Mouse (Mus musculus): ENCODE data around the gene Nav2. TPM values are rescaled to one million over a fixed set of nuclear protein-coding genes. Genes with fewer than 3 reads are reported as not detected.
A peak's percentile ranks its signal among the peaks of the same experiment; 100 is the strongest.

The Nav2 gene
- polyA plus RNA-seq, 1 experiment from 2014 or later: 2.2 TPM

DNA sequence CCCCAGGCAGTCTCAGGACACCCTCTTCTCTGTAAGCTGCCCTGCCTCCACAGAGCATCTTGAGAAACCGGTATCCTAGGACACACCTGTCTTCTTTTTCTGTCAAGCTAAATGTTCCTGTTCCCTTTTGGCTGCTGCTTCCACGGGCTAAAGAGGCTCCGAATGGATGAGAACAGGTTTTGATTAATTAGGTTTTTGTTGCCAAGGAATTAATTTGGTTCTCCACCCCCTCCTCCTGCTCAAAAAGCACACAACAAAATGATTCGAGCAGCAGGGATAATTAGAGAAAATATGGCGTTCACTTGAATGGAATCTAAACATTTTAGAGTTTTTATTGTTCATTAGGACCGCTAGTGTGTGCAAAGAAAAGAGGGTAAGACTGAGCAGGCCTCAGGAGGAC is 1.8 kb downstream of the Nav2 start:
- Histone ChIP-seq H3K36me3 (replicated peaks) (no peaks in the 10 kb centered on the region), H3K4me2 (no peak overlapping the region), H3K27ac (replicated peaks) (no peak overlapping the region), H3K9me3 (replicated peaks) (no peaks in the 10 kb centered on the region), H3K4me1 (replicated peaks) (peaks cover 9% of the 10 kb centered on the region), H3K9ac (no peak overlapping the region), H3K27me3 (no peaks in the 10 kb centered on the region), H3K4me3 (replicated peaks) (no peak overlapping the region)
- ATAC-seq (ENCODE audit: insufficient read depth): no peak
- 67% methylated on average over 6 of the region's 6 CpGs for WGBS (ENCODE audit: insufficient replicate concordance)

GRCm38 (mm10) chr7:48911146-48911545 is 2.6 kb downstream of the Nav2 start:
- H3K4me2 ChIP-seq: no peak overlapping the region
- ATAC-seq (ENCODE audit: insufficient read depth): no peak
- no peak overlapping the region for H3K9ac ChIP-seq
- no peaks in the 10 kb centered on the region for H3K27me3 ChIP-seq
- H3K9me3 ChIP-seq (replicated peaks): no peaks in the 10 kb centered on the region
- no peak overlapping the region for H3K27ac ChIP-seq (replicated peaks)
- H3K4me1 ChIP-seq (replicated peaks): peaks cover 9% of the 10 kb centered on the region
- H3K36me3 ChIP-seq (replicated peaks): no peaks in the 10 kb centered on the region
- H3K4me3 ChIP-seq (replicated peaks): no peak overlapping the region

DNA sequence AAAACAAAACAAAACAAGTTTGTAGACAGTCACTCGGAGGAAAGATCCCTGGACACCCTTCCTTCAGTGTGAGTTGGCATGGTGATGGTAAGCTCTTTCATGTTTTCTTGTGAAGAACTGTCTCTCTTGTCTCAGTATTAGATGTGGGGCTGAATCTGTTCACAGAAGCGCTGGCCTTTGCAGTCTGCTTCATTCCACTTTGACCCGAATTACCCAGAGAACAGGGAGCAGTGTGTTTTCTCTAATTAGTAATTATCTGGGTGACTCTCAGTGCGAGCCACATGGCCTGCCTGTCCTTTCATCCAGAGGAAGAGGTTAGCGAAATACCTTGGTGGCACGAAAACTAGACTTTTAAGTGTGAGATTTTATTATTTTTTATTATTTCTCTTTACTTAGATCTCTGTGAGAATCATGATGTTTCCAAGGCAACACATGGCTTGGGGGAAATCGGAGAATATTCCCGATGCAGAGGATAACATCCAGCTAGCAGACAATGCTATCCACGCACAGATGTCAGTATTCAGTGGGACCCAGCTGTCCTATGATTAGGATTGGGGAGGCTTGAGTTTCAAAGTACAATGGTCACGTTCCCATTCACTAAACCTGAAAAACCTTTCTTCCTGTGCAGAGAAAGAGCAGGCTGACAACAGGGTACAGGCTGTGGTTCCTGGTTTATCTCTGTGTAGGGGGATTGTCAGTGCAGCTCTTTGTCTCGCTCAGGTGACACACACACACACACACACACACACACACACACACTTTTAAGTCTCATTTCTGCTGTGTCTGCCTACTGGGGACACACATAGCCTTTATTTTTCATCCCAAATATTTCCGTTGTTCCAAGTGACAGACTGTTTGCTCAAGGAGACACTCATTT is 6.4 kb downstream of the Nav2 start:
- no peaks in the 10 kb centered on the region for H3K36me3 ChIP-seq (replicated peaks)
- 61% methylated on average over 12 of the region's 12 CpGs for WGBS (ENCODE audit: insufficient replicate concordance)
- no peak overlapping the region for H3K4me3 ChIP-seq (replicated peaks)
- no peaks in the 10 kb centered on the region for H3K4me1 ChIP-seq (replicated peaks)
- ATAC-seq (ENCODE audit: insufficient read depth): no peak
- 0 out of 2 replicates have a peak, but pooled peaks cover 5% of the 10 kb centered on the region for H3K27me3 ChIP-seq
- H3K9ac ChIP-seq: no peak overlapping the region
- H3K4me2 ChIP-seq: no peak overlapping the region
- H3K27ac ChIP-seq (replicated peaks): no peak overlapping the region
- H3K9me3 ChIP-seq (replicated peaks): no peaks in the 10 kb centered on the region

DNA sequence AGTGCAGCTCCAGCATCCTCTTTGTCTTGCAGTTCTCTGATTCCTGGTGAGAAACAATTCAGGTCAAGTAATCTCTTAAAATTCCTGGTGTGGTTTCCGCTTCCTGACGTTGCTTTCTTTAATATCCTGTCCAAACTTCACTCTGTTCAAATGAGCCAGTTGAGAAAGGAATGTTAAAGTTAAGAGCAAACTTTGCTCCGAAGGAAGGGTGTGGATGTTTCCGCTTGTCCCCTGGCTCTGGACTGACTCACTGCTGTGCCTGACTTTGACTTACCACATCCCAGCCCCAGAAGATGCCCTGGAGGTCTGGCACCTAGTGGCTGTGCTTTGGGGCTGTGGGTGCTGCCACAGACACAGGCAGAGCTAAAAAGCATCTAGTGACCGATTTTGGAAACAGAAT is 8.9 kb downstream of the Nav2 start:
- Histone ChIP-seq H3K4me2 (no peak overlapping the region), H3K9ac (no peak overlapping the region), H3K36me3 (replicated peaks) (no peaks in the 10 kb centered on the region), H3K27ac (replicated peaks) (no peak overlapping the region), H3K4me3 (replicated peaks) (no peak overlapping the region), H3K4me1 (replicated peaks) (no peaks in the 10 kb centered on the region), H3K9me3 (replicated peaks) (no peaks in the 10 kb centered on the region), H3K27me3 (0 out of 2 replicates have a peak, but pooled peaks cover 5% of the 10 kb centered on the region)
- 35% methylated on average over 5 of the region's 5 CpGs for WGBS (ENCODE audit: insufficient replicate concordance)
- ATAC-seq (ENCODE audit: insufficient read depth): no peak

DNA sequence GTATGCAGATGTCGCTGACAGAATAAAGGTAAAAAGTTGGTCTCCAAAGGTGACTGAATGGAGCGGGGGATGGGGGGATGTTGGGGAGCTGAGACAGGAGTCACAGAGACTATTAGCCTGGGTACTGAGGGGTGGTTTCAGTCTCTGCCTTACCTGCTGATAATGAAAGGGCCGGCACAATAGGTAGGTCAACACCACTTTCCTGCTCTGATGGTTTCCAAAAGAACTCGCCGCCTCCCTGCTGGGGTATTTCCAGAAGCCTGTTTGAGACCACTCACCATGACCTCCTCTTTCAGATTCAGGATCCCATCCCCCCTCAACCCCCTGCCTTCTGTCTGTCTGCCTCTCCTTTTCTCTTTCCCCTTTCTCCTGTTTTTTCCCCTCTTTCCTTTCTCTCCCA is 9.5 kb downstream of the Nav2 start:
- 0 out of 2 replicates have a peak, but pooled peaks cover 5% of the 10 kb centered on the region for H3K27me3 ChIP-seq
- H3K9ac ChIP-seq: no peak overlapping the region
- H3K27ac ChIP-seq (replicated peaks): no peak overlapping the region
- H3K4me3 ChIP-seq (replicated peaks): no peak overlapping the region
- 57% methylated on average over 5 of the region's 5 CpGs for WGBS (ENCODE audit: insufficient replicate concordance)
- no peak for ATAC-seq (ENCODE audit: insufficient read depth)
- no peaks in the 10 kb centered on the region for H3K9me3 ChIP-seq (replicated peaks)
- no peaks in the 10 kb centered on the region for H3K36me3 ChIP-seq (replicated peaks)
- H3K4me2 ChIP-seq: no peak overlapping the region
- no peaks in the 10 kb centered on the region for H3K4me1 ChIP-seq (replicated peaks)

GRCm38 (mm10) chr7:48918389-48918788 is 9.9 kb downstream of the Nav2 start:
- no peak for ATAC-seq (ENCODE audit: insufficient read depth)
- Histone ChIP-seq H3K4me1 (replicated peaks) (no peaks in the 10 kb centered on the region), H3K27ac (replicated peaks) (no peak overlapping the region), H3K36me3 (replicated peaks) (no peaks in the 10 kb centered on the region), H3K9me3 (replicated peaks) (no peaks in the 10 kb centered on the region), H3K4me3 (replicated peaks) (no peak overlapping the region), H3K9ac (no peak overlapping the region), H3K4me2 (no peak overlapping the region), H3K27me3 (0 out of 2 replicates have a peak, but pooled peaks cover 5% of the 10 kb centered on the region)
- WGBS (ENCODE audit: insufficient replicate concordance): 63% methylated on average over 11 of the region's 11 CpGs

DNA sequence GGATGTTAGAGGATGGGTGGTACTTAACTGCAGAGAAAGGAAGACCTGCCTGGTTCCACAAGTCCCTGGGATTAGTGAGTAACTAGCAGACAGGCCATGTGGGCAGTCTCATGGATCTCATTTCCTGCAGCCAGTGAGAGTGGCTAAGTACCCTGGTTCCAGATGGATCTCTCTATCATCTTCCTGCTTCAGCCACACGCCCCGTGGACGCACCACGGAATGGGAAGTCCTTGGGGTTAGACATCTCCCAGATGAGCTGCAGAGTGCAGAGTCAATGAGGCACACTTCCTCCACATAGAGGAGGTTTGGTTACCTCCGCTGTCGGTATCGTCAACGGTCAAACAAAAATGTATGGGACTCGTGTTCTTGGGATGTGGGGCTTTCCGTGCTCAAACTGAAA is 15.1 kb downstream of the Nav2 start:
- ATAC-seq (ENCODE audit: insufficient read depth): no peak
- H3K27me3 ChIP-seq: no peaks in the 10 kb centered on the region
- H3K9ac ChIP-seq: no peak overlapping the region
- H3K4me1 ChIP-seq (replicated peaks): no peaks in the 10 kb centered on the region
- no peaks in the 10 kb centered on the region for H3K36me3 ChIP-seq (replicated peaks)
- 15% methylated on average over 10 of the region's 10 CpGs for WGBS (ENCODE audit: insufficient replicate concordance)
- no peak overlapping the region for H3K4me2 ChIP-seq
- no peak overlapping the region for H3K27ac ChIP-seq (replicated peaks)
- H3K4me3 ChIP-seq (replicated peaks): no peak overlapping the region
- no peaks in the 10 kb centered on the region for H3K9me3 ChIP-seq (replicated peaks)

DNA sequence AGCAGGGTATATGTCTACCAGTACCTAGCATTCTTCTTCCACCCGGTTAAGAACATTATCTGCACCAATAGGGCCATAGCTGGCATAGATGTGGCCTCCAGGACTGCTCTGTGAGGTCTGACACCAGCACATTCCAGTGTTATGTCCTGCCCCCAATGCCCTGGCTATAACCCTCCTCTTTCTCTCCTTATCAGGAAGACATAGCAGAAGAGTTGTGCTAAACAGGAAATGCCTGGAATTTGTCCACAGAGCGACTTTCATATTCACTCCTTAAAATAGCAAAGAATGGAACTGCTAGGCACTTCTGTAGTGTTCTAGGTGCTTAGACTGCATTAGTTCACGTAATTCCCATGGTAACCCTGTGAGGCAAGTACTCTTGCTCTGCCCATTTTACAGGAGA is 16.7 kb downstream of the Nav2 start:
- WGBS (ENCODE audit: insufficient replicate concordance): 39% methylated on average over 3 of the region's 3 CpGs
- ATAC-seq (ENCODE audit: insufficient read depth): peak; percentile 56; the same call in 1 of the 2 replicates
- no peak overlapping the region for H3K27ac ChIP-seq (replicated peaks)

GRCm38 (mm10) chr7:48928364-48928763 is 19.8 kb downstream of the Nav2 start:
- no peak overlapping the region for H3K4me2 ChIP-seq
- no peak overlapping the region for H3K9ac ChIP-seq
- no peaks in the 10 kb centered on the region for H3K36me3 ChIP-seq (replicated peaks)
- no peaks in the 10 kb centered on the region for H3K9me3 ChIP-seq (replicated peaks)
- no peaks in the 10 kb centered on the region for H3K27me3 ChIP-seq
- WGBS (ENCODE audit: insufficient replicate concordance): 2% methylated on average over 3 of the region's 3 CpGs
- no peaks in the 10 kb centered on the region for H3K4me1 ChIP-seq (replicated peaks)
- H3K27ac ChIP-seq (replicated peaks): no peak overlapping the region
- H3K4me3 ChIP-seq (replicated peaks): no peak overlapping the region
- no peak for ATAC-seq (ENCODE audit: insufficient read depth)

More for the DNA sequence above, 16.7 kb downstream of the Nav2 start:
- Histone ChIP-seq H3K9ac (no peak overlapping the region), H3K4me2 (no peak overlapping the region), H3K9me3 (replicated peaks) (no peaks in the 10 kb centered on the region), H3K4me3 (replicated peaks) (no peak overlapping the region), H3K36me3 (replicated peaks) (no peaks in the 10 kb centered on the region), H3K27me3 (no peaks in the 10 kb centered on the region), H3K4me1 (replicated peaks) (no peaks in the 10 kb centered on the region)

- Histone ChIP-seq H3K9ac (no peak overlapping the region), H3K9me3 (replicated peaks) (no peaks in the 10 kb centered on the region), H3K4me2 (no peak overlapping the region), H3K4me3 (replicated peaks) (no peak overlapping the region), H3K27ac (replicated peaks) (no peak overlapping the region), H3K4me1 (replicated peaks) (no peaks in the 10 kb centered on the region), H3K36me3 (replicated peaks) (no peaks in the 10 kb centered on the region), H3K27me3 (no peaks in the 10 kb centered on the region; the same call in 1 of the 2 replicates)
- whole genome bisulfite sequencing (ENCODE audit: insufficient replicate concordance): 54% methylated on average over 5 of the region's 5 CpGs
- ATAC-seq (ENCODE audit: insufficient read depth): no peak
Observed at GRCm38 (mm10) chr7:48930399-48930798, 21.9 kb downstream of the Nav2 start.

- no peak for ATAC-seq (ENCODE audit: insufficient read depth)
- H3K9ac ChIP-seq: no peak overlapping the region
- 67% methylated on average over 2 of the region's 2 CpGs for WGBS (ENCODE audit: insufficient replicate concordance)
- no peaks in the 10 kb centered on the region for H3K36me3 ChIP-seq (replicated peaks)
- no peaks in the 10 kb centered on the region; the same call in 1 of the 2 replicates for H3K27me3 ChIP-seq
- no peak overlapping the region for H3K27ac ChIP-seq (replicated peaks)
- no peaks in the 10 kb centered on the region for H3K4me1 ChIP-seq (replicated peaks)
- no peaks in the 10 kb centered on the region for H3K9me3 ChIP-seq (replicated peaks)
- no peak overlapping the region for H3K4me3 ChIP-seq (replicated peaks)
- no peak overlapping the region for H3K4me2 ChIP-seq
Observed at GRCm38 (mm10) chr7:48932138-48932537, 23.6 kb downstream of the Nav2 start.

DNA sequence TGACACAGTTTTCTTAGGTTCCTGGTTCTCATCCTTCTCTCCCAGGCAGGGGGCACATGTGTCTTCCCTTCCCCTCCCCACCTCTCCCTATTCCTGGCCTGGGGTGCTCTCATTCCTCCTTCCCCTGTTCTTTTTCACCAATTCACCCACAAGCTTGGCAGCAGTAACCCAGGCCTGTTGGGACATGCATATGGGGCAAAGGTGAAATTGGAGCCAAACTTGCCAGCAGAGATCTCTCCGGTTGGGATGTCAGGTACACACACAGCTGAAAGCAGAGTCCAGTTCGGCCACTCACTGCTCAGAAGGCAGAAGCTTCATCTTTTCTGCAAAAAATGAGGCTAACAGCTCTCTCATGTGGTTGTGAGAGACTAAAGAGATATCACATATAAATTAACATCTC is 26.3 kb downstream of the Nav2 start:
- Histone ChIP-seq H3K27ac (replicated peaks) (no peak overlapping the region), H3K9ac (no peak overlapping the region), H3K27me3 (no peaks in the 10 kb centered on the region; the same call in 1 of the 2 replicates), H3K36me3 (replicated peaks) (no peaks in the 10 kb centered on the region), H3K4me2 (no peak overlapping the region), H3K4me3 (replicated peaks) (no peak overlapping the region), H3K9me3 (replicated peaks) (no peaks in the 10 kb centered on the region), H3K4me1 (replicated peaks) (no peaks in the 10 kb centered on the region)
- no peak for ATAC-seq (ENCODE audit: insufficient read depth)
- WGBS (ENCODE audit: insufficient replicate concordance): 70% methylated on average over 2 of the region's 2 CpGs
